Mouse (Mus musculus) neural tube, embryonic 12.5 days (tissue): ENCODE measurements around the gene Lta. TPM values are rescaled to one million over a fixed set of nuclear protein-coding genes. Genes with fewer than 3 reads are reported as not detected.
A peak's percentile ranks its signal among the peaks of the same experiment; 100 is the strongest.

ENCODE experiments used
- ATAC-seq: fragments of 200-750 bp; cut with Nextera tagmentation; 2 replicates; pipeline ENCODE4 v1.8.0; 2017; ENCODE audit warnings: low read depth, mild to moderate bottlenecking, moderate TSS enrichment, moderate library complexity; ENCODE audit not compliant: low FRiP score
- H3K27ac ChIP-seq: fragments of 300-500 bp; sonication (generic); 2 replicates; pipeline ENCODE4 v1.5.1; 2016
- H3K27me3 ChIP-seq: fragments of 300-500 bp; sonication (generic); replicated peaks from 2 replicates; pipeline ENCODE4 v1.6.1; 2016; ENCODE audit warnings: mild to moderate bottlenecking
- H3K36me3 ChIP-seq: fragments of 300-500 bp; sonication (generic); 2 replicates; pipeline ENCODE4 v1.6.1; 2016; ENCODE audit warnings: mild to moderate bottlenecking
- H3K4me1 ChIP-seq: fragments of 300-500 bp; sonication (generic); 2 replicates; pipeline ENCODE4 v1.6.1; 2016
- H3K4me2 ChIP-seq: fragments of 300-500 bp; sonication (generic); replicated peaks from 2 replicates; pipeline ENCODE4 v1.6.1; 2016; ENCODE audit warnings: mild to moderate bottlenecking
- H3K4me3 ChIP-seq: fragments of 300-500 bp; sonication (generic); 2 replicates; pipeline ENCODE4 v1.5.1; 2016
- H3K9ac ChIP-seq: fragments of 300-500 bp; sonication (generic); 2 replicates; pipeline ENCODE4 v1.6.1; 2016; ENCODE audit warnings: mild to moderate bottlenecking
- H3K9me3 ChIP-seq: fragments of 300-500 bp; sonication (generic); 2 replicates; pipeline ENCODE4 v1.6.1; 2016; ENCODE audit warnings: mild to moderate bottlenecking
- WGBS: fragments of 180-500 bp; shearing (Covaris S2); methylation state at CpG from one replicate; pipeline ENCODE4 v1.1.7; 2016; 5-methylcytosine and 5-hydroxymethylcytosine counted together
- polyA plus RNA-seq: library from polyadenylated mRNA; unstranded; fragments of >200 nt; fragmentation: Nextera tagmentation; extraction: Ambion mirVana; gene quantifications from 2 replicates; pipeline ENCODE4 v1.2.1, GENCODE M21; 2016

Lta gene
- polyA plus RNA-seq, result not detected in 2 replicates

GRCm38 (mm10) chr17:35204494-35205379, at the start of gene Lta:
Gene Lta (minus strand): TSS chr17:35205351.
- Histone ChIP-seq H3K27me3 (peaks cover 18% of the 10 kb centered on the region), H3K9me3 (no peaks in the 10 kb centered on the region), H3K4me3 (no peak within 1 kb of the TSS), H3K36me3 (no peaks in the 10 kb centered on the region), H3K4me1 (no peaks in the 10 kb centered on the region), H3K27ac (no peak within 1 kb of the TSS), H3K9ac (no peak within 1 kb of the TSS), H3K4me2 (no peak within 1 kb of the TSS)
- no peak for ATAC-seq
- WGBS, result 40% methylated on average over 20 of the region's 20 CpGs

- H3K4me1 ChIP-seq, result no peaks in the 10 kb centered on the region
- no peaks in the 10 kb centered on the region for H3K9me3 ChIP-seq
- H3K27me3 ChIP-seq, result no peaks in the 10 kb centered on the region
- H3K36me3 ChIP-seq, result peaks cover 49% of the 10 kb centered on the region
- H3K4me2 ChIP-seq, result no peak overlapping the region
- 55% methylated on average over 11 of the region's 11 CpGs for WGBS
- H3K4me3 ChIP-seq, result no peak overlapping the region
- no peak overlapping the region for H3K27ac ChIP-seq
- H3K9ac ChIP-seq, result no peak overlapping the region
- peak; percentile 22 for ATAC-seq
These were observed 49.3 kb upstream of the Lta start for GRCm38 (mm10) chr17:35254241-35255098.

- H3K27ac ChIP-seq, result no peak overlapping the region
- no peak overlapping the region for H3K4me3 ChIP-seq
- 89% methylated on average over 32 of the region's 32 CpGs for WGBS
- no peak overlapping the region for H3K9ac ChIP-seq
- H3K4me1 ChIP-seq, result no peaks in the 10 kb centered on the region
- peaks cover 59% of the 10 kb centered on the region for H3K36me3 ChIP-seq
- no peaks in the 10 kb centered on the region for H3K27me3 ChIP-seq
- no peaks in the 10 kb centered on the region for H3K9me3 ChIP-seq
- no peak overlapping the region for H3K4me2 ChIP-seq
- ATAC-seq, result 0 out of 2 replicates have a peak, but pooled peaks have one; percentile 5
These were observed 48.3 kb upstream of the Lta start for GRCm38 (mm10) chr17:35253293-35254093.

GRCm38 (mm10) chr17:35252619-35253292, 47.6 kb upstream of the Lta start:
- no peaks in the 10 kb centered on the region for H3K4me1 ChIP-seq
- H3K4me2 ChIP-seq, result no peak overlapping the region
- H3K9me3 ChIP-seq, result no peaks in the 10 kb centered on the region
- ATAC-seq, result no peak
- H3K27me3 ChIP-seq, result no peaks in the 10 kb centered on the region
- H3K36me3 ChIP-seq, result peaks cover 65% of the 10 kb centered on the region
- no peak overlapping the region for H3K4me3 ChIP-seq
- no peak overlapping the region for H3K9ac ChIP-seq
- H3K27ac ChIP-seq, result no peak overlapping the region
- 87% methylated on average over 18 of the region's 18 CpGs for WGBS

- H3K4me2 ChIP-seq, result no peak overlapping the region
- no peak overlapping the region for H3K4me3 ChIP-seq
- no peaks in the 10 kb centered on the region for H3K27me3 ChIP-seq
- no peak overlapping the region for H3K9ac ChIP-seq
- peaks cover 73% of the 10 kb centered on the region for H3K36me3 ChIP-seq
- no peak overlapping the region for H3K27ac ChIP-seq
- ATAC-seq, result no peak
- WGBS, result 78% methylated on average over 5 of the region's 5 CpGs
- H3K9me3 ChIP-seq, result no peaks in the 10 kb centered on the region
- H3K4me1 ChIP-seq, result no peaks in the 10 kb centered on the region
These were observed 46.8 kb upstream of the Lta start for GRCm38 (mm10) chr17:35251981-35252380.

GRCm38 (mm10) chr17:35251162-35251719, 46.1 kb upstream of the Lta start:
- Histone ChIP-seq H3K4me2 (no peak overlapping the region), H3K36me3 (peaks cover 80% of the 10 kb centered on the region), H3K4me3 (no peak overlapping the region), H3K9ac (no peak overlapping the region), H3K9me3 (no peaks in the 10 kb centered on the region), H3K4me1 (peaks cover 4% of the 10 kb centered on the region; the same call in 1 of the 2 replicates), H3K27me3 (no peaks in the 10 kb centered on the region), H3K27ac (no peak overlapping the region)
- no peak for ATAC-seq
- WGBS, result 89% methylated on average over 15 of the region's 15 CpGs

GRCm38 (mm10) chr17:35250348-35251120, 45.4 kb upstream of the Lta start:
- Histone ChIP-seq H3K27me3 (no peaks in the 10 kb centered on the region), H3K4me1 (peaks cover 11% of the 10 kb centered on the region), H3K36me3 (peaks cover 88% of the 10 kb centered on the region), H3K9ac (no peak overlapping the region), H3K4me3 (no peak overlapping the region), H3K4me2 (no peak overlapping the region), H3K27ac (no peak overlapping the region), H3K9me3 (no peaks in the 10 kb centered on the region)
- no peak for ATAC-seq
- WGBS, result 89% methylated on average over 3 of the region's 3 CpGs

- H3K9ac ChIP-seq, result no peak overlapping the region
- no peaks in the 10 kb centered on the region for H3K9me3 ChIP-seq
- 86% methylated on average over 19 of the region's 19 CpGs for WGBS
- H3K27ac ChIP-seq, result no peak overlapping the region
- no peak overlapping the region for H3K4me2 ChIP-seq
- H3K36me3 ChIP-seq, result peaks cover 97% of the 10 kb centered on the region
- ATAC-seq, result no peak
- H3K4me3 ChIP-seq, result no peak overlapping the region
- peaks cover 20% of the 10 kb centered on the region for H3K4me1 ChIP-seq
- no peaks in the 10 kb centered on the region for H3K27me3 ChIP-seq
These were observed 44.5 kb upstream of the Lta start for GRCm38 (mm10) chr17:35249451-35250197.

- Histone ChIP-seq H3K27me3 (no peaks in the 10 kb centered on the region), H3K36me3 (peaks cover 97% of the 10 kb centered on the region), H3K4me1 (peaks cover 27% of the 10 kb centered on the region), H3K9ac (no peak overlapping the region), H3K27ac (no peak overlapping the region), H3K9me3 (no peaks in the 10 kb centered on the region), H3K4me3 (no peak overlapping the region), H3K4me2 (no peak overlapping the region)
- WGBS, result 91% methylated on average over 14 of the region's 14 CpGs
- ATAC-seq, result no peak
These were observed 43.8 kb upstream of the Lta start for GRCm38 (mm10) chr17:35248986-35249385.

- Histone ChIP-seq H3K9me3 (no peaks in the 10 kb centered on the region), H3K9ac (no peak overlapping the region), H3K4me1 (peaks cover 34% of the 10 kb centered on the region), H3K27me3 (no peaks in the 10 kb centered on the region), H3K4me2 (no peak overlapping the region), H3K36me3 (peaks cover 85% of the 10 kb centered on the region), H3K27ac (no peak overlapping the region), H3K4me3 (no peak overlapping the region)
- 85% methylated on average over 7 of the region's 7 CpGs for WGBS
- ATAC-seq, result no peak
These were observed 42.0 kb upstream of the Lta start for GRCm38 (mm10) chr17:35247144-35247543.
